Mouse (Mus musculus): Measurements from ENCODE around the gene Ppm1d.

DNA sequence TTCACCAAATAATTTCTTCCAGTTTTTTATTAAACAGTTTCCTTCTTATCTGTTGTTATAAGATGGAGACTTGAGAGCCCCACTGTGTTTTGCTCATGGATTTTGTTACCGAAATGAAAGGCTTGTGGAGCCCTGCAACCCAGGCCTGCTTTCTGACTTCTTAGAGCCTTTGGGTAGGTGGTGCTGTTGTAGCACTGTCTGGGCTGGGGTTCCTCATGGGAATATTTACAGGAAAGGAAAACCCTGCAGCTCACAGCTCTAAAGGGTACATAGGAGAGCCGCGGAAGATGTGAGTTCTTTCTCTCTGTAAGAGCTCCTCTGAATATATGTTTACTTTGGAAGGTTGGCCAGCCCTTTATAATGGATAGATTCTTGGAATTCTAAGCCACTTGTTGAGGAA, 82.9 kb downstream of the Ppm1d start:
- TF ChIP-seq POLR2A (IDR thresholded peaks at IDR 0.05; ENCODE audit: insufficient read length, low read depth), result no peak
- TF ChIP-seq E2F4 (IDR thresholded peaks at IDR 0.05; ENCODE audit: insufficient read depth), result no peak
- no peak for TF ChIP-seq MAX (IDR thresholded peaks at IDR 0.05; ENCODE audit: low read depth)
- no peak for TF ChIP-seq TCF12 (IDR thresholded peaks at IDR 0.05; ENCODE audit: insufficient read depth, poor library complexity, severe bottlenecking)
- TF ChIP-seq POLR2AphosphoS2 (IDR thresholded peaks at IDR 0.05; ENCODE audit: insufficient read length, low read depth), result no peak

Data from myocyte (in vitro differentiated cells).